Mouse (Mus musculus): ENCODE data around the gene Olfr1222.
"Not testable (repeated sequence)": the region's sequence is repeated elsewhere in the genome, so short reads cannot be mapped to it uniquely, and the experiment has no call there.

Olfr1222 gene

GRCm38 (mm10) chr2:89132954-89133353, at the start of gene Olfr1222:
TSS of gene Olfr1222 (minus strand) at chr2:89133054.
- DNase-seq (ENCODE audit: extremely low read depth, low read depth, low spot score) = no peak

GRCm38 (mm10) chr2:89174569-89174968, 41.7 kb upstream of the Olfr1222 start, which contains the start of gene Olfr1225:
TSS of gene Olfr1225 (minus strand) at chr2:89174669.
- DNase-seq (ENCODE audit: extremely low read depth, low read depth, low spot score) = no peak

- not testable (repeated sequence) for DNase-seq (ENCODE audit: extremely low read depth, low read depth, low spot score)
These were observed 31.9 kb upstream of the Olfr1222 start for GRCm38 (mm10) chr2:89164711-89165110.

GRCm38 (mm10) chr2:89163991-89164390, 31.1 kb upstream of the Olfr1222 start, which contains the start of gene Olfr1224-ps1:
TSS of gene Olfr1224-ps1 (minus strand) at chr2:89164091.
- not testable (repeated sequence) for DNase-seq (ENCODE audit: extremely low read depth, low read depth, low spot score)

GRCm38 (mm10) chr2:89151460-89151859, 18.6 kb upstream of the Olfr1222 start, which contains the start of gene Olfr1223:
TSS of gene Olfr1223 (minus strand) at chr2:89151560.
- no peak for DNase-seq (ENCODE audit: extremely low read depth, low read depth, low spot score)

- DNase-seq (ENCODE audit: extremely low read depth, low read depth, low spot score) = no peak
These were observed 15.7 kb downstream of the Olfr1222 start, which contains the start of gene Olfr1221 for GRCm38 (mm10) chr2:89117183-89117582. TSS of gene Olfr1221 (minus strand) at chr2:89117283.

- no peak for DNase-seq (ENCODE audit: extremely low read depth, low read depth, low spot score)
These were observed 26.1 kb downstream of the Olfr1222 start, which contains the start of gene Olfr1220 for GRCm38 (mm10) chr2:89106735-89107134. TSS of gene Olfr1220 (minus strand) at chr2:89106835.

GRCm38 (mm10) chr2:89105651-89106050, 27.2 kb downstream of the Olfr1222 start:
- DNase-seq (ENCODE audit: extremely low read depth, low read depth, low spot score) = no peak

- no peak for DNase-seq (ENCODE audit: extremely low read depth, low read depth, low spot score)
These were observed 39.0 kb downstream of the Olfr1222 start for GRCm38 (mm10) chr2:89093848-89094247.

GRCm38 (mm10) chr2:89083413-89083812, 49.4 kb downstream of the Olfr1222 start, which contains the start of gene Olfr1219:
TSS of gene Olfr1219 (minus strand) at chr2:89083513.
- DNase-seq (ENCODE audit: extremely low read depth, low read depth, low spot score) = no peak

GRCm38 (mm10) chr2:89081487-89081886, 51.4 kb downstream of the Olfr1222 start:
- DNase-seq (ENCODE audit: extremely low read depth, low read depth, low spot score) = no peak

Measured in fat pad, adult 2 months (tissue).